Mouse (Mus musculus) stomach, embryonic 15.5 days (tissue): ENCODE data around the gene Nob1. TPM values are rescaled to one million over a fixed set of nuclear protein-coding genes. Genes with fewer than 3 reads are reported as not detected.

Experiments used
- ATAC-seq: fragments of 200-750 bp; cut with Nextera tagmentation; 2 replicates; pipeline ENCODE4 v1.8.0; 2017; ENCODE audit warnings: low read depth, moderate number of reproducible peaks, moderate TSS enrichment; ENCODE audit not compliant: insufficient read depth, low FRiP score
- H3K27ac ChIP-seq: fragments of 300-500 bp; sonication (generic); 2 replicates; pipeline ENCODE4 v1.5.1; 2015; ENCODE audit warnings: mild to moderate bottlenecking, inconsistent platforms
- H3K27me3 ChIP-seq: fragments of 300-500 bp; sonication (generic); replicated peaks from 2 replicates; pipeline ENCODE4 v1.6.1; 2015; ENCODE audit warnings: inconsistent platforms
- H3K36me3 ChIP-seq: fragments of 300-500 bp; sonication (generic); 2 replicates; pipeline ENCODE4 v1.6.1; 2015; ENCODE audit warnings: inconsistent platforms
- H3K4me1 ChIP-seq: fragments of 300-500 bp; sonication (generic); 2 replicates; pipeline ENCODE4 v1.6.1; 2015; ENCODE audit warnings: inconsistent platforms
- H3K4me2 ChIP-seq: fragments of 300-500 bp; sonication (generic); 2 replicates; pipeline ENCODE4 v1.6.1; 2015; ENCODE audit warnings: mild to moderate bottlenecking, inconsistent platforms
- H3K4me3 ChIP-seq: fragments of 300-500 bp; sonication (generic); replicated peaks from 2 replicates; pipeline ENCODE4 v1.5.1; 2015; ENCODE audit warnings: inconsistent platforms
- H3K9ac ChIP-seq: fragments of 300-500 bp; sonication (generic); 2 replicates; pipeline ENCODE4 v1.6.1; 2015; ENCODE audit warnings: inconsistent platforms
- H3K9me3 ChIP-seq: fragments of 300-500 bp; sonication (generic); 2 replicates; pipeline ENCODE4 v1.6.1; 2016; ENCODE audit warnings: inconsistent platforms
- WGBS: fragments of 180-500 bp; shearing (Covaris S2); methylation state at CpG from one replicate; pipeline ENCODE4 v1.1.7; 2015; 5-methylcytosine and 5-hydroxymethylcytosine counted together
- polyA plus RNA-seq: library from polyadenylated mRNA; unstranded; fragments of >200 nt; fragmentation: Nextera tagmentation; extraction: Ambion mirVana; gene quantifications from 2 replicates; pipeline ENCODE4 v1.2.1, GENCODE M21; 2015

Nob1 gene
- polyA plus RNA-seq, 1 experiment from 2014 or later: 68.4 TPM

DNA sequence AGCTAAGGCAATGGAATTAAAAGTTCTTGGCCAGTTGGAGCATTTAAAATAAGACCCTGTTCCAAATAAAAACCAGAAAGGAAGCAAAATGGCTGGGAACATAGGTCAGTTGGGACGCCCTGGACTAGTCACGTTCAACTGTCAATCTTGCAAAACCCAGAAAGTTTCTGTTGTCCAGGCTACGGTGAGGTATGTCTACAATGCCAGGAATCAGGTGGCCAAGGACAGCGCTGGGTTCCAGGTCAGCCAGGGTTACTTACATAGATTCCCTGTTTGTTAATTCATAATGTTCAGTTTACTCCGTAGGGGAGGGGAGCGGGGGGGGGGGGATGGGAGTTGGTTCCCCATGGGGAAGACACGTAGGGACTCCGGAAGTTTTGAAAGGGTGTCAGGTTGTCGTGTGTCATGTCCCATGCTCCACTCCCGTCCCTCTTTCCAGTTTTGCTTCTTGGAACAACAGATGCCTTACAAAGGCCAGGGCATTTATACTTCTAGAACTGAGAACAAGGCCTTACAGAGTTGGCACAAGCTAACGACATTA, 10.6 kb upstream of the Nob1 start:
- 25% methylated on average over 11 of the region's 11 CpGs for WGBS
- peak overlapping the region; percentile 92 for H3K4me3 ChIP-seq
- H3K4me1 ChIP-seq: peaks cover 8% of the 10 kb centered on the region; the same call in 1 of the 2 replicates
- H3K9ac ChIP-seq: no peak overlapping the region
- no peaks in the 10 kb centered on the region for H3K36me3 ChIP-seq
- no peak for ATAC-seq
- H3K27me3 ChIP-seq: no peaks in the 10 kb centered on the region
- H3K27ac ChIP-seq: peak overlapping the region; percentile 92
- peak overlapping the region; percentile 77 for H3K4me2 ChIP-seq
- no peaks in the 10 kb centered on the region for H3K9me3 ChIP-seq

DNA sequence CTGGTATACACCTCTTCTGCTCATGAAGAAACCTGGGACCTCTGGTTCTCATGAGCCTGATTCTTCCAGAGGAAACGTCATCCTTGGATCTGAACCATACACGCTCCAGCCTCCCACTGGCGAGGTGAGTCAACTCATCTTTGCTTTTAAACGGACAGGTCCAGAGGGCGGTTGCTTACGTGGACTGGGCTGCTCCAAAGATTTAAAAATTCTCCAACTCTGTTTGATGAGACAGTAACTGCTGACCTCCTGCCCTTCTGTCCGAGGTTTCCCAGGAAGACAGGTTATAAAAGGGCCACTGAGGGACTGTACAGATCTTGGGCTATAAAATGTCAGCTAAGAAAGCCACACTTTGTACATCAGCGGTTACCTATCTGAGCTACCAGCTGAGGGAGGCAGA, 6.0 kb upstream of the Nob1 start:
- Histone ChIP-seq H3K4me1 (no peaks in the 10 kb centered on the region), H3K36me3 (no peaks in the 10 kb centered on the region), H3K4me3 (no peak overlapping the region), H3K27ac (no peak overlapping the region), H3K4me2 (no peak overlapping the region), H3K27me3 (no peaks in the 10 kb centered on the region), H3K9me3 (no peaks in the 10 kb centered on the region), H3K9ac (no peak overlapping the region)
- ATAC-seq: no peak
- WGBS: 81% methylated on average over 8 of the region's 8 CpGs

DNA sequence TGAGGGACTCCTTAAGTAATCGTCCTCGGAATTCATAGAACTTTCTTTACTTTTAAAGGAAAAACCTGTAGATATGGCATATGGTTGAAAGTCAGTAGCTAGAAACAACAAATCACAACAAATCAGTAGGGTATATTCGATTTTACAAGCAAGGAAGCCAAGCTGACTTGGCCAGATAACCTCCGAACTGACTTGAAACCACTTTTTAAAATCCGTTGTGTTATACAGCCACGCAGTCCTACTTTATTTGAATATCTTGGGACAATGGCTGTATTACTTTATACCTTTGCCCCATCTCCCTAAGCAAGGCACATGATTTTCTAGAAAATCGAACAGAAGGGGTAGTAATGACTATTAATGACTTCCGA, 363 bp upstream of the Nob1 start:
- H3K27ac ChIP-seq: no peak overlapping the region
- 48% methylated on average over 8 of the region's 8 CpGs for WGBS
- H3K4me2 ChIP-seq: peak overlapping the region; percentile 70; the same call in 1 of the 2 replicates
- H3K27me3 ChIP-seq: no peaks in the 10 kb centered on the region
- H3K9me3 ChIP-seq: no peaks in the 10 kb centered on the region
- no peak overlapping the region for H3K9ac ChIP-seq
- H3K36me3 ChIP-seq: peaks cover 7% of the 10 kb centered on the region
- peaks cover 12% of the 10 kb centered on the region for H3K4me1 ChIP-seq
- ATAC-seq: no peak
- H3K4me3 ChIP-seq: peak overlapping the region; percentile 92

DNA sequence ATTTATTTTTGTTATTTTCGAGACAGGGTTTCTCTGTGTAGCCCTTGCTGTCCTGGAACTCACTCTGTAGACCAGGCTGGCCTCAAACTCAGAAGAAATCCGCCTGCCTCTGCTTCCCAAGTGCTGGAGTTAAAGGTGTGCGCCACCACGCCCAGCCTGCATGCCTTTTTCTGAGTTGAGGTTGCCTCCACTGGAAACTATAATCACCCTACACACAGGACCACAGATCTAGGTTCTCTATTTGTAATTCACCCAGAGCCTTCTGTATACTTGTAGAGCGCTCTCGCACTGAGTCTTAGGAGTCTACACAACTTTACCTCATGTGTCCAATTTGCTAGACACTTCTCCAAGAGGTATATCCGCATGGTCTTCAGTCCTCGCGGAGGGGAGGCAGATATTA, 675 bp downstream of the Nob1 start:
- H3K4me1 ChIP-seq: peaks cover 12% of the 10 kb centered on the region
- WGBS: 28% methylated on average over 9 of the region's 9 CpGs
- peak overlapping the region; percentile 70 for H3K4me2 ChIP-seq
- no peaks in the 10 kb centered on the region for H3K9me3 ChIP-seq
- ATAC-seq: no peak
- H3K4me3 ChIP-seq: peak overlapping the region; percentile 92
- peak overlapping the region; percentile 83 for H3K27ac ChIP-seq
- peak overlapping the region; percentile 87 for H3K9ac ChIP-seq
- no peaks in the 10 kb centered on the region for H3K27me3 ChIP-seq
- peaks cover 15% of the 10 kb centered on the region for H3K36me3 ChIP-seq

DNA sequence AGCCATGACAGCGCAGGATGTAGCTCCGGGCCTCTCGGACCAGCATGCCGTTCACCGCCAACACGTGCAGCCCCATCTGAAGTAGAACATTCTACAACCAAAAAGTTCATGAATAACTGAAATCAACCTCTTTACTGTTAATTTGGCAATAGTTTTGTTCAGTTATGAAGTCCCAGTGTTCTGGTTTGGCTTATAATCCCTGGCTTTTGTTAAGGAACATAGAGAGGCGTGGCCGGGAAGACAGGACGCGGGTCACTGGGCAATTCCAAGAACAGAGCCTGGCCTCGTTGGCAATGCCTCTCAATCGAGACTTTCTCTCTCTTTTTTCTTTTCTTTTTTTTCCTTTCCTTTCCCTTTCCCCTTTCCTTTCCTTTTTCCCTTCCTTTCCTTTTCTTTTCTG, 7.8 kb downstream of the Nob1 start:
- Histone ChIP-seq H3K36me3 (peaks cover 57% of the 10 kb centered on the region), H3K4me2 (no peak overlapping the region)
- ATAC-seq: no peak

DNA sequence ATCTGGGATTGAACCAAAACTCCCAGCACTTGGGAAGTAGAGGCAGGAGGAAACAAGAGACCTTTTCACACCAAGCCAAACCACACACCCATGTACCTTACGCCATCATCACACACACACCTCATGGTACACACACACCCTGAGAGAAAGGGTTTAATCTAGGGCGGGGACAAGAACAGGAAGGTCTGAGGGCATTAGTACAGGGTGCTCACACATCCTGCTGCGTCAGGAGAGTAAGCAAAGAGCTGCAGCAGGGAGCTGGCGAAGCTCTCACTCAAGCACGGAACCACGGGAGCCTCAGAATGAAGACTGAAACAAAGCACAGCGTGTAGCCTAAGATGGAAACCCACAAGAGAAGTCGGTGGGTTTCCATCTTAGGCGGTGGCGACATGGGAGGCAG, 11.0 kb downstream of the Nob1 start:
- no peaks in the 10 kb centered on the region for H3K27me3 ChIP-seq
- WGBS: 82% methylated on average over 10 of the region's 10 CpGs
- peak; percentile 63; the same call in 1 of the 2 replicates for ATAC-seq
- H3K4me3 ChIP-seq: no peak overlapping the region
- H3K9me3 ChIP-seq: no peaks in the 10 kb centered on the region
- H3K27ac ChIP-seq: 0 out of 2 replicates have a peak overlapping the region, but pooled peaks have one; percentile 21
- H3K36me3 ChIP-seq: peaks cover 53% of the 10 kb centered on the region
- no peak overlapping the region for H3K4me2 ChIP-seq
- no peak overlapping the region for H3K9ac ChIP-seq
- H3K4me1 ChIP-seq: no peaks in the 10 kb centered on the region

More for the DNA sequence above, 7.8 kb downstream of the Nob1 start:
- H3K9me3 ChIP-seq: no peaks in the 10 kb centered on the region
- no peaks in the 10 kb centered on the region for H3K4me1 ChIP-seq
- H3K27me3 ChIP-seq: no peaks in the 10 kb centered on the region
- H3K9ac ChIP-seq: no peak overlapping the region
- 92% methylated on average over 12 of the region's 12 CpGs for WGBS
- no peak overlapping the region for H3K27ac ChIP-seq
- no peak overlapping the region for H3K4me3 ChIP-seq

DNA sequence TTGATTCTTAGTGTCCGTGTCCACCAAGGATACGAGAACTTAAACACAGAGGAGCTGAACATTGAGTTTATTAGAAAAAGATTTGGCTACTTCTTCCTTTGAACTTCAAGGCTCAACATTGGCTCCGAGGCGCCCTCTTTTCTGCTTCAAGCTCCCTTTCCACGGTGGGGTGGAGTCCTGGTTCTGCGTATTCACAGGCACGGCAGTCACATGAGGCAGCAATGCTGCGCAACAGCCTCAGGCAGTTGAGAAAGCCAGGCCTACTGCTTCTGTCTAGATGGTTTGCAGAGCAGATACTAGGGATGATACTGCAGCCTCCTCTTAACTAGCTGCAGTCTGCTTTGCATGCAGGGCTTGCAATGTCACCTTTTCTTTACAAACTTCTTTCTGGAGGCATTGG, 12.3 kb downstream of the Nob1 start:
- Histone ChIP-seq H3K4me3 (no peak overlapping the region), H3K27me3 (no peaks in the 10 kb centered on the region), H3K36me3 (peaks cover 46% of the 10 kb centered on the region), H3K4me1 (no peaks in the 10 kb centered on the region), H3K27ac (no peak overlapping the region), H3K9me3 (no peaks in the 10 kb centered on the region), H3K4me2 (no peak overlapping the region), H3K9ac (no peak overlapping the region)
- 87% methylated on average over 8 of the region's 8 CpGs for WGBS
- no peak for ATAC-seq

DNA sequence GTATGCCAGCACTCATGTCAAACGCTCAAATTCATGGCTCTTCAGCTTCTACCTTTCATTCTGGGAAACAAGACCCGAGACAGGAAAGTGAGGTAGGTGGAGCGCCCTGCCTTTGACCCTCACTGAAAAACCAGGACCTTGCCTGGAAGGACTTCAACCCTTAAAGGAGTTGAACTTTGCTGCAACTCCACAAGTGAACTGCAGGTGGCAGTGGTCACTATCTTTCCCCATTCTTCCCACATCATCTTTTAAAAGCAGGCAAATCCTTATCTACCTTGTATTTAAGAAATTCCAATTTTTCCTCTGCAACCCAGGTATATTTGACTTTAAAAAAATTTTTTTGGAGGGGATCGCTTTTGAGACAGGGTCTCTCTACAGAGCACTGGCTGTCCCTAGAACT, 13.5 kb downstream of the Nob1 start:
- H3K4me2 ChIP-seq: no peak overlapping the region
- 61% methylated on average over 4 of the region's 4 CpGs for WGBS
- H3K9me3 ChIP-seq: no peaks in the 10 kb centered on the region
- H3K9ac ChIP-seq: no peak overlapping the region
- H3K27me3 ChIP-seq: no peaks in the 10 kb centered on the region
- no peak for ATAC-seq
- H3K27ac ChIP-seq: no peak overlapping the region
- peaks cover 38% of the 10 kb centered on the region for H3K36me3 ChIP-seq
- H3K4me1 ChIP-seq: no peaks in the 10 kb centered on the region
- no peak overlapping the region for H3K4me3 ChIP-seq

DNA sequence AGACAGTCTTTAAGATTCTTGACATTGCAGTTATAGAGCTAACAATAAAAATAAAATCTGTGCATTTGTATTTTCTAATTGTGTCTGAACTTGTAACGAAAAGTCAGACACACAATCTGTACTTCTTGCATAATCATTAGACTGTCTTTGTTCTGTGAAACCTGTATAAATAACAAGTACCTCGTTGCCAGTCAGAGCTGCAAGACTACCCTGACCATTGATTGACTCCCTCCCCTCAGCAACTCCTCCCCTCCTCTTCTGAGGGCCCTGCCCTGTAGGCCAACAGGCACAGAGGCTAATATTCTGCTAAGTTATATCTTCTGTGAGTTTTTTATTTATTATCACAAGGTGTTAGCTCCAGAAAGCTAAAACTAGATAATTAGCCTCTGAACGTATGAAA, 18.9 kb downstream of the Nob1 start:
- no peak; the same call in 1 of the 2 replicates for ATAC-seq
- 0 out of 2 replicates have a peak, but pooled peaks cover 10% of the 10 kb centered on the region for H3K4me1 ChIP-seq
- H3K4me2 ChIP-seq: no peak overlapping the region
- no peak overlapping the region for H3K4me3 ChIP-seq
- WGBS: 45% methylated on average over 3 of the region's 3 CpGs
- no peak overlapping the region for H3K9ac ChIP-seq
- no peaks in the 10 kb centered on the region for H3K27me3 ChIP-seq
- peaks cover 4% of the 10 kb centered on the region; the same call in 1 of the 2 replicates for H3K36me3 ChIP-seq
- no peak overlapping the region for H3K27ac ChIP-seq
- no peaks in the 10 kb centered on the region for H3K9me3 ChIP-seq

DNA sequence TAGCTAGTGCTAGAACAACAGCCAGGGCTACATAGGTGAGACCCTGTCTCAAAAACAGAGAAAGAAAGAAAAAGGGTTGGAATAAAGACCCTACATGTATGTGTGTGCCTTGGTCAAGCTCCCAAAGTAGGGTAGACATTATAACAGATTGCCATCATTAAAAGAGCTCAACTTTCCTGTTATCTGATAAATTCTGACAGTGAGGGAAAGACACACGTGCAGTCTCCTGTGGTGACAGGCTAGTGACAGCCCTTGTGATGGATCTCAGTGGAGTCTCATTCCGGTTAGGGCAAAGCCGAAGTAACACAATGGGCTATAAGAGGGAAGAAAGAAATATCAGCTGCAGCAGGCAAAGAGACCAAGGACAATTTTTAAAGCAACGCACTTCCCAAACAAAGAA, 20.8 kb downstream of the Nob1 start:
- no peaks in the 10 kb centered on the region for H3K27me3 ChIP-seq
- H3K27ac ChIP-seq: no peak overlapping the region
- ATAC-seq: no peak
- no peaks in the 10 kb centered on the region for H3K9me3 ChIP-seq
- peaks cover 14% of the 10 kb centered on the region; the same call in 1 of the 2 replicates for H3K4me1 ChIP-seq
- H3K4me2 ChIP-seq: no peak overlapping the region
- no peak overlapping the region for H3K4me3 ChIP-seq
- 62% methylated on average over 4 of the region's 4 CpGs for WGBS
- no peaks in the 10 kb centered on the region for H3K36me3 ChIP-seq
- H3K9ac ChIP-seq: no peak overlapping the region

DNA sequence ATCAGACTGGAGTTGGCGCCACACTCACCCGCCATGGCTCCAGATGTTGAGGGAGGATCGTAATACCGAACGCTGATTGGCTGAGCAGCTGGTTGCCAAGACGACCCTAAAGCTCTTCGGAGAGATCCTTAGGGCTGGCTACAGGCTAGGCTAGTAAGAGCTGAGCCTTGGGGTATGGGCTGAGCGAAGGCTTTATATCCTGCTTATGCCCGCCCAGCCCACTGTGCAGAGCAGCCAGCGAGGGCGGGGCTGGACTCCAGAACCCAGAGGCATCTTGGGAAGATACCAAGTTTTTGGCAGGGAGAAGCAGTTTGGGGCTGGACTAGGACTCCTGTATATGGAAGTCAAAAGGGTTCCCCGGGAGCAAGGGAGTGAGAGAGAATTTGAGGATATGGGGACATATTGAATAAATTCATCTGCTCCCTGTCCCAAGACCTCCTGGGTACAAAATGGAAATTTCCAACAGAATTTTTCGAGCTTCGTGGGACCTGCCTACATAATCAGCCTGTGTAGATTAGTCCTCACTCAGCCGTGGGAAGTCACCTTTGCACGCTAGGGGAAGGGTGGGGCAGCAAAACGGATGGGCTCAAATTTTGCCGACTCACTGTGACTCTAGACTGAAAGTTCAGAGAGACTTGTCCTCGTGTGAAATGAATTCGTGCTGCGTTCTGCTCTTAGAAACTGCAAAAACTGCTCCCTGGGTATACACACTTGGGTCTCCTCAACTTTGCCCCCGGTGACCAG, 21.6 kb downstream of the Nob1 start, which contains the start of gene Nqo1:
Gene Nqo1, minus strand, starts transcription at position 169 of the 744 bp plus-strand sequence.
- ATAC-seq: peak; percentile 95
- Histone ChIP-seq H3K36me3 (no peaks in the 10 kb centered on the region), H3K4me1 (peaks cover 14% of the 10 kb centered on the region; the same call in 1 of the 2 replicates), H3K27me3 (no peaks in the 10 kb centered on the region), H3K27ac (peak within 1 kb of the TSS; percentile 31), H3K9me3 (no peaks in the 10 kb centered on the region), H3K9ac (no peak within 1 kb of the TSS), H3K4me3 (peak within 1 kb of the TSS; percentile 37), H3K4me2 (peak within 1 kb of the TSS; percentile 58)
- WGBS: 10% methylated on average over 22 of the region's 22 CpGs

DNA sequence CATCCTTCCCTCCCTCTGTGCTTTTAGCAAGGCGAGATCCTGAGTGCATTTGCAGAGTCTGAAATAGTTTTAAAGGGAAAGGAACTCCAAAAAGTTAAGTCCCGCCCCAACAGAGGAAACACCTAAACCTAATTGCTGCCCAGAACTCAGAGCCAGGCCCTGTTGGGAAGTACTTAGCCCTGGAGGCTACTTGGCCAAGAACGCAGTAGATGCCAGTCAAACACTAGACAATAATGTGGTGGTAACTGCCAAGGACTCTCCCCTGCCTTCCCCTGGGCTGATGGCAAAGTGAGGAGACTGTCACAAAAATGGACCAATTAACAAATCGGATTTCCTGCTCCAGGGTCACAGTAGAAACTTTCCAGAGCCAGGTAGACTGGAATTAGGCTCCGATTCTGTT, 23.0 kb downstream of the Nob1 start:
- H3K4me3 ChIP-seq: no peak overlapping the region
- WGBS: 75% methylated on average over 5 of the region's 5 CpGs
- H3K9ac ChIP-seq: no peak overlapping the region

More for the DNA sequence above, 23.0 kb downstream of the Nob1 start:
- Histone ChIP-seq H3K4me1 (peaks cover 14% of the 10 kb centered on the region; the same call in 1 of the 2 replicates), H3K4me2 (0 out of 2 replicates have a peak overlapping the region, but pooled peaks have one; percentile 58), H3K9me3 (no peaks in the 10 kb centered on the region), H3K27ac (no peak overlapping the region), H3K36me3 (no peaks in the 10 kb centered on the region), H3K27me3 (no peaks in the 10 kb centered on the region)
- no peak for ATAC-seq
